Mouse (Mus musculus) monocyte, adult 2 months (primary cell): Measurements from ENCODE around the gene Olfr1111.
"Not testable (repeated sequence)": the region's sequence is repeated elsewhere in the genome, so short reads cannot be mapped to it uniquely, and the experiment has no call there.

Experiments
- DNase-seq, 2 experiments: peaks; one replicate each; pipeline ENCODE4 v3.0.0; 2022; ENCODE audit warnings: low spot score in 2 of 2, low read depth in 1 of 2

The Olfr1111 gene

DNA sequence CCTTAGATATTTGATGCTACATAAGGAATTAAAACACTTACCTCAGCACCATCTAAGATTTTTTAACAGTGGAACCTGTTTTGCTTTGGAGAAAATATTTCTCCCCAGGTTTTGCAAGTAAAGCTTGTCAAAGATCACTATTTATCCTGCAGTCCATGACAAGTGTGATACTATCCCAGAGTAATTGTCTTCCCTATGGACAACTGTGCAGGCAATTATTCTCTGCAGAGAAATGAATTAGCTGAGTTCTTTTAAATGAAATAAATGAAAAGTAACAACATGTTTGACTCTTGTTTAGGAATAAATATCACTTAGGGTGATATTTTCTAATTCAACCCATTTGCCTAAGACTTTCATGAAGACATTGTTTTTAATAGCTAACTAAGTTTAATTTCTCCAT is at the start of gene Olfr1111:
TSS of gene Olfr1111 (minus strand) at position 101 of the 400 bp plus-strand sequence.
- DNase-seq: no peak

DNA sequence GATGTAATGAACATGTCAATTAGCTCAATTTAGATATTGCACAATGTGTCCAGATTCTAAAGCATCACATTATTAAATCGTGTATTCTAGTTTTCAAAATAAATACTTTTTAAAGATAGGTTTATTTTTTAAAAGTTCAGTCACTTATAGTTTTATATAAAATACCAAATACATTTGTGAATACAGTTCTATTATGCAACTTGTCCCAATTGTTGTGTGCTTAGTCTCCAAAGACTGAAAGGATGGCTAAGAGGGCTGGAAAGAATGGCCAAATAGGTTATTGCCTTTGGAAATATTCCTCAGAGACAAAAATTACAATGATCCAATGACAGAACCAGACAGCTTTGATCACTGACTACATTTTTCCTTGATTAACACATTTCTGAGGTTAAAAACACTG is 35.1 kb upstream of the Olfr1111 start, which contains the start of gene Olfr1112:
TSS of gene Olfr1112 (plus strand) at position 301 of the 400 bp plus-strand sequence.
- DNase-seq: no peak

DNA sequence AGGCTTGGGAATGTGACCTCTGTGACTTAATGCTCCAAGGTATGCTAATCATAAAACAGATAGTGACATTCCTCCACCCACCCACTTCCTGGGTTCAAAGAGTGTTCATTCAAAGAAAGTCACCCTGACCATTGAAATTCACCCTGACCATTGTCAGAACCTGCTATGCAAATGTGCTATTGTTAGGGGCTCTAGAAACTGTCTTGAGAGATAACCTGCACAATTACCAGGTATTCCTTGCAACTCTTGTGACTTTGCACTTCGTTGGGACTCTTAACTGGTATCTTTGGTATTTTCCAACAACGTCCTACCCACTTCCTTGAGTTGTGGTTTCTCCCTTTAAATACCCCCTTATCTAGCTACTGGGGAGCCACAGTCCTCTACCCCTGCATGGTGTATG is 15.3 kb upstream of the Olfr1111 start:
- DNase-seq: not testable (repeated sequence)

DNA sequence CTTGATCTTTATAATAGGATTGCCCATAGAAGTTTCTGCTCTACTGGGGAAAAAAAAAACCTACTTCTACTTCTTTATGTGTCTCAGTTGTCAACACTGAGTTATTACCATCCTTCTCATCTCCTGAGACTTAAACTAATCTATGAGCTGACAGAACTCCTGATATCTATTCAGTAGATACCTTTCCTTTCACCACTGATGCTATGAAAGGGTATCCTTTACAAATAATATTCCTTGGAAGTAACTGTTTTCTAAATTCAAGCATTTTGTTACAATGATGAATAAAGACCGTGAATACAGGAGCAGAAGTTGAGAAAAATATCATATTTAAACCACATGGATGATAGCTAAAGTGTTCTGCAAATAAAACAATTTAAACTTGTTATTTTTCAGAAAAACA is 12.2 kb downstream of the Olfr1111 start, which contains the start of gene Olfr1110:
TSS of gene Olfr1110 (minus strand) at position 101 of the 400 bp plus-strand sequence.
- DNase-seq: no peak

DNA sequence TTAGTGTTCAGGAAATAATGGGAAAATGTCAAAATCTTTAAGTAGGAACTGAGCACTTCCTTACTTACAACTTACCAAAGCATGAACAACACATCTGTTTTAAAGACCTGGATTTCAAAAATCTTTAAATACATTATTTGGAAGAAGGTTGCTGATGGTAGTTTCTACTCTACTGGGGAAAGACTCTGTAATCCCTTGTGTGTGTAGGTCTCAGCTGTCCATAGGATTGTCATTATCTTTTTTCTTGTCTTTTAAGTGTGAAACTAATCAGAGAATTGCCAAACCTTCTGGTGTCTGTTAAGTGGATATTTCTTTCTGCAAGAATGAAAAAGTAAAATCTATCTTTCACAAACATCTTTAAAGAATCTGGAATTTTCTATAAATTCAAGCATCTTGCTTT is 38.0 kb downstream of the Olfr1111 start, which contains the start of gene Olfr259:
TSS of gene Olfr259 (minus strand) at position 101 of the 400 bp plus-strand sequence.
- no peak for DNase-seq
